Mouse (Mus musculus) kidney, postnatal 25 days (tissue): ENCODE data around the gene Zscan20.
"Not testable (repeated sequence)": the region's sequence is repeated elsewhere in the genome, so short reads cannot be mapped to it uniquely, and the experiment has no call there.

ENCODE experiments used
- DNase-seq, 2 experiments: peaks; one replicate each; pipeline ENCODE4 v3.0.0; 2021; ENCODE audit warnings: mixed read lengths in 2 of 2

Gene Zscan20

DNA sequence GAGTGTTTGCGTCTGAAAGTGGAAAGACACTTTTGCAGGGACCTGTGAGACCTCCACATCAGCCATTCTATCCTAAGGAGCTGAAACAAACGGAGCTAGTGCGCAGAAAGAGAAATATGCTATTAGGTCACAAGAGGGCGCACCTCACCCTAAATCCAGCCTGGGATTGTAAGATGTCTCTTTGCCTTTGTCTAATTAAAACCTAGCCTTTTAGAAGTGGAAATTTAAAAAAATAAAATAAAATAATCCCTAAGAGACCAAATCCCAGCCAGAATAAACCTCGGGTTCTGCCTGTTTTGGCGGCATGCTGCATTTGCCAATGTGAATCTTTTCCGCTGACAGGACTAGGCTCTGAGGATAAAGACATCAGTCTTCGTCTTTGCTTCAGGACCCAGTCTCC lies 3.4 kb upstream of the Zscan20 start:
- DNase-seq, result peak in 1 of 2 experiments; percentile 67

DNA sequence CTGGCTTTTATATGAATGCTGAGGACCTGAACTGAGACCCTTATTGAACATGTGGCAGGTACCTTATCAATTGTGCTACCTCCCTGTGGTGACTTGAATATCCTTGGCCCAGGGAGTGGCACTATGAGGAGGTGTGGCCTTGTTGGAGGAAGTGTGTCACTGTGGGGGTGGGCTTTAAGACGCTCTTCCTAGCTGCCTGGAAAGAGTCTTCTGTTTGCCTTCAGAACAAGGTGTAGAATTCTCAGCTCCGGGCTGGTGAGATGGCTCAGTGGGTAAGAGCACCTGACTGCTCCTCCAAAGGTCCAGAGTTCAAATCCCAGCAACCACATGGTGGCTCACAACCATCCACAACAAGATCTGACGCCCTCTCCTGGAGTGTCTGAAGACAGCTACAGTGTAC lies 1.8 kb upstream of the Zscan20 start:
- DNase-seq, result not testable (repeated sequence)

DNA sequence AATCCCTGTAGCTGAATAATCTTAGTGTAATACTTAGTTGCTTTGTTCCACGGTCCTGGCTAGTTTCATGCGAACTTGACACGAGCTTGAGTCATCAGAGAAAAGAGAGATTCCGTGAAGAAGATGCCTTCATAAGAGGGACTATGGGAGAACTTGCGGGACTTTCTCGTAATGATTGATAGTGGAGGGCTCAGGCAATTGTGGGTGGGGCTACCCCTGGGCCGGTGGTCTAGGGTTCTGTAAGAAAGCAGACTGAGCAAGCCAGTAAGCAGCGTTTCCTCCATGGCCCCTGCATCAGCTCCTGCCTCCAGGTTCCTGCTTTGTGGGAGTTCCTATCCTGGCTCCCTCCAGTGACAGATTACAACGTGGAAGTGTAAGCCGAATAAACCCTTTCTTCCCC lies 808 bp upstream of the Zscan20 start:
- DNase-seq, result no peak

DNA sequence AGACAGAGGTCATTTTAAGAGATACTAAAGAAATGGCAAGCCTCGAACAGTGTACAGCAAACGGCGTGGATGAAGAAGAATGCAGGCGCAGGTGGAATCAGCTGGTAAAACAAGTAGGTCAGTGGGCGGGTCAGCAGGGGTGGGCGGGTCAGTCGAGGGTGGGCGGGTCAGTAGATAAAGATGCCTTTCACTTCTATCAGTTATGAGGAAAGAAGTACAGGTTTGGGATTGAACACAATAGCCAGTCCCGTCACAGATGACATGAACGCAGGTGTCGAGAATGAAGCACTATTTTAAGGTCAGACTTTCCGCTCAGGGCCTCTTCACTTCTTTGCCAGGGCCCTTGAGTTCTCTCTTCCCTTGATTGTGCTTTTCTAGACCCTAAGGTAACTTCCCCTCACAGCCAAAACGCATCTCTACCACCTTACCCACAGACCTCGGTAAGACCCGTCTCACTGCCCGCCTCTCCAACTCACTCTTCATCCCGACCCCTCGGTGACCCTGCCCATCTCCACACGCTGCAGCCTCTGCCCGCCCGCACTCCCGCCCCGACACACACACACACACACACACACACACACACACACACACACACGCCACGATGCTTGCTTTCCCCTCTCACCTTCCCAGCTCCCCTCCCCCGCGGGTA lies 498 bp downstream of the Zscan20 start:
- no peak for DNase-seq

DNA sequence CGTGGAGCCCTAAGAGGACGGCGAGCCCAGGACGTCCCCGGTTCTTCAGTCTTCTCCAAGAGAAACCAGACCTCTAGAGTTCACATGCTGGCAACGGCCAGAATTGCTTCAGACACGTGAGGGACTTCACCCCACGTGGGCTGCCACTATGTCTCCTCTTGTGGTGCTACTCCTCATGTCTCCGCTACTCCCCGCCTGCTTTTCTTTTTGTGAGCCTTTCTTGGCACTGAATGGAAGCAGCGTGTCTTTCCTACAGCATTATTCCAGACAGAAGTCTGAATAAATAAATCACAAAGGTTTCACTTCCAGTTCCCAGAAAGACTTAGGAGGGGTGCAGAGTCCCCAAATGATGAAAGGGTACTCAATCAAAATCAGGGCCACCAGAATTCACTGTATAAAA lies 2.2 kb downstream of the Zscan20 start:
- DNase-seq, result no peak

DNA sequence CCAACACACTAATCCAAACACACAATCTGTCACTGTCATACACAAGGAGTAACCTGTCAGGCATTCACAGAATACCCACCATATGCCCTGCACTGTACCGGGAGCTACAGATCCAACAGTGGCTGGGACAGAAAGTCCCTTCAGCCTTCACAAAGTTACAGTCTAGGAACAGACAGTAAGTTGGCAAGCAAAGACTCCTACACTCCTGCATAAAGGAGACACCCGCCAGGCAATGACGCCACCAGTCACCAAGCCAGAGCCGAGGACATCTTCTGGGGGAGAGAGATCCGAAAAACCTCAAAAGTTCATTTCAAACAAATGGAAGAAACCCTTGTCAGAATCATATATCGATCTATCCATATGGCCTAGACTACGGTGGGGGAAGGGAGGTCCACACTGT lies 3.3 kb downstream of the Zscan20 start:
- DNase-seq, result no peak

DNA sequence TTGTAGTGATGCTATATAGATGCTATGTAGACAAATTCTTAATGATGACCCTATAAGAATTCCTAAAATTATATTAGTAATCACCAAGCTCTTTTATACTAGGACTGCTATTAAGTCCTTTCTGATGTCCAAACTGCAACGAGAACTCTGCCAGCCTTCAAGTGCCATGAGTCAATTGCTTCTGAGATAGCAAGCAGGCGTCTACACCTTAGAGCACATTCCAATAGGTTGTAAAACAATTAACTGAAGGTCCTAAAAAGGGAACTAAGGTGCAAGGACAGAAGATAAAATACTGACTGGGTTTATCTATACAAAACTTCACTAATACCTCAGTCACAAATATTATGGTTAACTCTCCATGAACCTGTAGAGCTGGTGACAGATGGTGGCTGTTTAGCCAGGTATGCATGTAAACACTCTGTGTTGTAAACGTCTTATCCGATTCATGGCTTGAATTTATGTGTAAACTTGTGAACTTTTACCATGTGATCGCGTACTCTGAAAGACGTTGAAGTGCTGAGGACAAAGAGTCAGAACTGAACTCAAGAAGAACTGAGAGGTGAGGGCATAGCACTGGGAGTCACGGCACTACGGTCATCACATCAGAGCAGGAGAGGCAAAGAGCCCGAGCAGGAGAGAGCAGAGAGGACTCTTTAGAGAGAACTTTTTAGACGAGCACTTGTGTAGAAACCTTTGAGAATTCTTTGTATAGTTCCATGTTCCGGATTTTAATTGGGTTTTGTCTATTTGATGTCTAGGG lies 11.9 kb downstream of the Zscan20 start:
- no peak for DNase-seq

DNA sequence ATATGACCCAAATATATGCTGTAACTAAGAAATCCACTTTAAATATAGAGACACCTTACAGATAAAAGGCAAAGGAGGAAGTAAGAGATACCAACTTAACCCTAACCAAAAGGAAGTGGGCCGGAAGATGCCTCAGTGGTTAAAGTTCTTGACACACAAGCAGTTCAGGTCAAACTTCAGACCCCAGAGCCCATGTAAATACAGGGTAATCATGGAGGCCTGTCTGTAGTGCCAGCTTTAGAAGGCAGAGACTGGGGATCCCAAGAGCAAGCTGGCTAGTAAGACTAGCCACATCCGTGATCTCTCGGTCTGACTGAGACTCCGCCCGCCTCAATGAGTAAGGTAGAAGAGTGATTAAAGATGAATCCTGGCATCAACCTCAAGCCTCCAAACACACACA lies 15.8 kb downstream of the Zscan20 start:
- no peak for DNase-seq

DNA sequence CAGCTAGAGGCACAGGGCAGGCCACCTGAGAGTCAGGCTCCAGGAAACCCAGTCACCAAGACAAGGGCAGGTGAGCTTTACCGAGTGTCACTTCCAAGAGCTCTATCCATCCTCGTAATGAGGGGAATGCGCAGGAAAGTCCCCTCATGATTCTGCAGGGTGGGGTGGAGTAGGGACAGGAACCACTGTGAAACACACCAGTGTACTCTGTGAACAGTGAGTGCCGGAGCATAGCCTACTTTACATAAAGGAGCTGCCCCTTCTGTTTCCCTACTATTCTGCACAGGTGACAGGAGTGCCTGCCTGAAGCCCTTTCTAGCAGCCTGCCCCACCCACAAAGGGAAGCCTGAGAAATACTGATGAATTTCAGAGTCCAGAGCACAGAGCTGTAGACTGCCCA lies 16.6 kb downstream of the Zscan20 start:
- no peak for DNase-seq

DNA sequence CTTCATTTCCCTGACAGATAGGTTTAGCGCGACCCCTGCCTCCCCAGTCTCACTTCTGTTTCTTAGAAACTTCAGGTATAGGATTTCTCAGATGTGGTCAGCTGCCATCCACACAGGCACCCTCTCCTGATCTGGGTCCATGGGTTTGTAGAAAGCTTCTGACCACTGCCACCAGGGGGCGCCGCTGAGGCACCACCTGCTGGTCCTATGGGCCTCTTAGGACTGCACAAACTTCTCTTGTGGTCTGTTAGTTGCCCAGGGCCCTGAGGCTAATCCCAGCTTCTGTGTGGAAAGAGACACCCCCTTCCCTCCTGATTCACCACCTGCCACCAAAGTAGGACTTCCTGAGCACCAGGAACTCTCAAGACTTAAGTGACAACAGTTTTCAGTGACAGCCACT lies 30.7 kb downstream of the Zscan20 start:
- DNase-seq, result peak in 1 of 2 experiments; percentile 54

DNA sequence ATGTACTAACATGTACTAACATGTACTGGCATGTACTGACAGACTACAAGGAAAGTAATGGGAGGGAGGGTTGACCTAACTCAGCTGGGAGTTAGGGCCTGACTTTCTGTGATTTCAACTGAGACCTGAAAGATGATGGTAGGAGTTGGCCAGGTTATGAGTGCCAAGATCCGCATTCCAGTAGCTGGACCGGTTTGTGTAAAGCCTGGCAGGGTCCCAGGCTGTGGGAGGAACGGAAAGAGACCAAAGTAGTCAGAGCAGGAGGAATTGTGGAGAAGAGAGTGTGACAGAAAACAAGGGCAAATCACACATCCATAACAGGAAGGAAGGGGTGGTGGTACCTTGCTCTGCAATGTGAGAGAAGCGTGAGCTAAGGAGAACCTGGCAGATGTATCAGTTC lies 34.1 kb downstream of the Zscan20 start:
- peak; percentile 26 to 48 for DNase-seq

DNA sequence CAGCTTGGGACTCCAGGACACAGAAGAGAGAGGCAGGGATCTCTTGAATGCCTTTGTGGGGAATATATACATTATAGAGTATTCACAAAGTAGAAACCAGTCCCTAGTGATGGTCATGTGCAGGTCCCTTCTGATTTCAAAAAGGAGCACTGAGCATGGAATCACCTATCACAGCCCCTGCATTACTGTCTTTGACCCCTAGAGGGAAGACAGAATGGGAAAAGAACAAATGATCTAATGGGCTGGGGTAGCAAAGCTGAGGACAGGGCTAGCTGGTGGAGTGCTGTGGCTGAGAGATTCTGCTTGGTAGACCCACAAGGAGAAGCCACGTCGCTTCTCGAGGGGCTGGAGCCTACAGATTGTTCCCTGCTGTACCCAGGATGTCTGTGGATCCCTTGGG lies 49.6 kb downstream of the Zscan20 start:
- no peak for DNase-seq

DNA sequence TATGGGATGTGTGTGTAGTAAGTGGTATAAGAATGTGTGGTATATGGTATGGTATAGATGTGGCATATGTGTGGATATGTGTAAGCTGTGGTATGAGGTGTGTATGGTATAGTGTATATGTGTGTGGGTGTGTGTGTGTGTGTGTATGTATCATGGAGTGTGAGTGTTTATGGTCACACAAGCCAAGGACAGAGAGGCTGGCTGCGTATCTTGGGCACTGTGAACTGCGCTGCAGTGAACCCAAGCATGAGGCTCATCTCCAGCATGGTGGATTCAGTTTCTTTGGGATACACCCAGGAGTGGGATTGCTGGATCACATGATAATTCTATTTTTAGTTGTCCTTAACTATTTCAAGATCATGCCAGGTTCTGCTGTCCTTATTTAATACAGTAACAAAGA lies 55.7 kb downstream of the Zscan20 start:
- peak in 1 of 2 experiments; percentile 1 for DNase-seq

DNA sequence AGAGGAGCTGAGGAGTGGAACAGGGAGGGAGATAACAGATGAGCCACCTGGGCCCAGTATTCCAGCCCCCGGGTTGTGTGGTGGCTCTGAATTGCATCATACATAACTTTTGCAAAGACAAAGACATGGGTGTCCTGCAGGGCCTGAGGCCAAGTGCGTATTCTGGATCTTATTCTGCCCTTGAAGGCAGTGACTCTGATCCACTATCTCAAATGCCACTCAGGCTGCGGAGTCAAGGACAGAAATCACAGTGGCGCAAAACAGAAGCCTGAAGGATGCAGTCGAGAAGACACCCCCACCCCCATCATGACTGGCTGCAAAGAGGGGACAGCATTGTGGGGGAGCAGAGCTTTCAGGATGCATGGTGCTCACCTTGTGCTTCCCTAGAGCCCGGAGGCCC lies 59.1 kb downstream of the Zscan20 start:
- peak in 1 of 2 experiments; percentile 12 for DNase-seq

DNA sequence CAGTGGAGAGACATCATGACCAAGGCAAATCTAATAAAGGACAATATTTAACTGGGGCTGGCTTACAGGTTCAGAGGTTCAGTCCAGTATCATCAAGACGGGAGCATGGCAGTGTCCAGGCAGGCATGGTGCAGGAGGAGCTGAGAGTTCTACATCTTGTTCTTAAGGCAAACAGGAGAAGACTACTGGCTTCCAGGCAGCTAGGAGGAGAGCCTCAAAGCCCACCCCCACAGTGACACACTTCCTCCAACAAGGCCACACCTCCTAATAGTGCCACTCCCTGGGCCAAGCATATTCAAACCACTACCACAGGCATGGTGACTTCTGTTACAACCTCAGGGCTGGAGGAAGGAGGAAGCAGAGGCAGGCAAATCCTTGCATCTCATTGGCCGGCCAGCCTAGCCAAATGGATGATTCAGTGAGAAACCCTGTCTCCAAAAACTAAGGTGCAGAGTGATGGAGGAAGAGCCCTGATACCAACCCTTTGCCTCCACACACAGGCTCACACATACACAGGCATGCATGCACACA lies 65.9 kb downstream of the Zscan20 start:
- DNase-seq, result not testable (repeated sequence)

DNA sequence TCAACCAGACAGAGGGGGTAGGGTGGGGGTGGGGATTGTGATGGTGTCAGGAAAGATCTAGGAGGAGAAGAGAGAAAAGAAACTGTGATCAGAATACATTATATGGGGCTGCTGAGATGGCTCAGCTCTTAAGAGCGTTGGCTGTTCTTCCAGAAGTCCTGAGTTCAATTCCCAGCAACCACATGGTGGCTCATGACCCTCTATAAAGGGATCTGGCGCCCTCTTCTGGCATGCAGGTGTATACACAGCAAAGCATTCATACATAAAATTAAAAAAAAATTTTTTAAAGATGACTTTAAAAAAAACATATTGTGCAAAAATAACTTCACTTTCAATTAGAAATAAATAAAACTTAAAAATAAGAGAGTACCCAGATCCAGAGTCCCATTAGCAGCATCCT lies 66.5 kb downstream of the Zscan20 start:
- DNase-seq, result peak in 1 of 2 experiments; percentile 16
